Mouse (Mus musculus): ENCODE data around the gene Syt6.

DNA sequence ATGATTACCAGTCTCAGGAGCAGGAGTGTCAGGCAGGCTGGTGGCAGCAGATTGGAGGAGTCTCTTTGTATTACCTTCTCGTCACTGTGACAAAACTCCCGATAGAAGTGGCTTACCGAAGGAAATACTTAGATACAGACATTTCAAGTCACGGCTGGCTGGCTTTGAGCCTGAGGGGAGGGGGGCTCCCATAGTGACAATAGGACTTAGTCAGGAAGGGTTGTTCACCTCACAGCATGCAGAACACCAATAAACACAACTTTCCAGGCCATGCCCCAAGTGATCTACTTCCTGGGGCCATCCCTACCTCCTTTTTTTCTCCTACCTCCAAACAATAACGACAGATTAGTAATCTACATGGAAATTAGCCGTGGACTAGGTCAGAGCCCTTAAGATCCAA is 103.8 kb downstream of the Syt6 start:
- TF ChIP-seq MYOD1 (IDR thresholded peaks at IDR 0.05; ENCODE audit: control insufficient read depth, insufficient read length, low read depth) (no peak), CTCF (IDR thresholded peaks at IDR 0.05; ENCODE audit: control insufficient read depth, insufficient read depth, insufficient read length) (no peak), USF1 (IDR thresholded peaks at IDR 0.05; ENCODE audit: low read depth) (no peak), MAX (IDR thresholded peaks at IDR 0.05) (no peak)

Data from C2C12 (cell line).